Mouse (Mus musculus): ENCODE results near the gene Abcg5.

DNA sequence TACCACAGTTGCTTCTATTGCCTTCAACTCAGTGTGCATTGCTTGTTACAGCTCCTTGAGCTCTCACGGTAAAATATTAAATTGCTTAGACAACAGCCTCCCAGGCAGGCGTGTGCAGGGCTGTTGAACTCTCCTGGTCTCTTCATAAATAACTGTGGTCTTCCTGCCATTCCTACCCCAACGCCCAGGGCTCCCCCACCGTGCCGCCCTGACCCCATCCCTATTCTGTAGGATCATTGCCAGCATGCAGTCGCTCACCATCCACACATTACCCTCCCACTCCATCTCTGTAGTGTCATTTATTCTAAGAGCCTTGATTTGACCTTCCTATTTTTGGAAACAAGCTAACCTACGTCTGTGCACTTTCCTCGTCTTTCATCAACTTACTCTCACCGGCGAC, 17.8 kb downstream of the Abcg5 start:
- TF ChIP-seq CTCF (IDR thresholded peaks at IDR 0.05; ENCODE audit: low read depth, low read length) (no peak), POLR2A (IDR thresholded peaks at IDR 0.05; ENCODE audit: insufficient read depth, low read length) (no peak), EP300 (IDR thresholded peaks at IDR 0.05; ENCODE audit: insufficient read depth, low read depth, low read length) (no peak)
